Mouse (Mus musculus) olfactory bulb, adult 2 months (tissue): ENCODE data around the gene Dnajc17.

ENCODE experiments used
- CTCF ChIP-seq: fragments of 200-500 bp; IDR thresholded peaks from 2 replicates; pipeline ENCODE4 v1.5.1; 2012; ENCODE audit warnings: low read depth, mild to moderate bottlenecking, low read length, moderate library complexity; ENCODE audit not compliant: insufficient read depth
- POLR2A ChIP-seq: fragments of 200-500 bp; IDR thresholded peaks from 2 replicates; pipeline ENCODE4 v1.6.1; 2012; ENCODE audit warnings: mild to moderate bottlenecking, low read depth, low read length, moderate library complexity; ENCODE audit not compliant: insufficient read depth

GRCm38 (mm10) chr2:119154683-119155082 lies 53.9 kb downstream of the Dnajc17 start:
- TF ChIP-seq POLR2A (no peak), CTCF (no peak)
